Mouse (Mus musculus) neural tube, embryonic 10.5 days (tissue): ENCODE results near the gene Irf5.

Experiments used
- DNase-seq: peaks from one replicate; pipeline ENCODE4 v3.0.0-alpha.2; 2017; ENCODE audit warnings: low spot score; ENCODE audit errors: extremely low spot score

Irf5 gene

GRCm38 (mm10) chr6:29526281-29527251 lies at the start of gene Irf5:
Irf5 (plus strand) TSS chr6:29526625.
- DNase-seq: peak; percentile 67

- DNase-seq: no peak
Measured at GRCm38 (mm10) chr6:29482691-29483090, 43.7 kb upstream of the Irf5 start.

- DNase-seq: peak; percentile 94
Measured at GRCm38 (mm10) chr6:29484716-29485559, 41.5 kb upstream of the Irf5 start.

GRCm38 (mm10) chr6:29485951-29486350 lies 40.5 kb upstream of the Irf5 start:
- no peak for DNase-seq

- DNase-seq: no peak
Measured at GRCm38 (mm10) chr6:29494101-29494500, 32.3 kb upstream of the Irf5 start.

GRCm38 (mm10) chr6:29496270-29496669 lies 30.2 kb upstream of the Irf5 start:
- DNase-seq: no peak

GRCm38 (mm10) chr6:29497791-29498190 lies 28.6 kb upstream of the Irf5 start:
- DNase-seq: no peak

- no peak for DNase-seq
Measured at GRCm38 (mm10) chr6:29500177-29500576, 26.2 kb upstream of the Irf5 start.

GRCm38 (mm10) chr6:29500810-29501209 lies 25.6 kb upstream of the Irf5 start:
- DNase-seq: no peak

- no peak for DNase-seq
Measured at GRCm38 (mm10) chr6:29501599-29501998, 24.8 kb upstream of the Irf5 start.

GRCm38 (mm10) chr6:29505493-29505892 lies 20.9 kb upstream of the Irf5 start:
- DNase-seq: no peak

- no peak for DNase-seq
Measured at GRCm38 (mm10) chr6:29506834-29507233, 19.6 kb upstream of the Irf5 start.

- peak; percentile 54 for DNase-seq
Measured at GRCm38 (mm10) chr6:29507447-29508309, 18.7 kb upstream of the Irf5 start, which contains the start of gene Kcp. Kcp (minus strand) TSS chr6:29507952.

GRCm38 (mm10) chr6:29509086-29509485 lies 17.3 kb upstream of the Irf5 start:
- no peak for DNase-seq

- DNase-seq: peak; percentile 75
Measured at GRCm38 (mm10) chr6:29513284-29513683, 13.1 kb upstream of the Irf5 start.

- peak; percentile 74 for DNase-seq
Measured at GRCm38 (mm10) chr6:29517139-29517538, 9.3 kb upstream of the Irf5 start.

GRCm38 (mm10) chr6:29522626-29523300 lies 3.7 kb upstream of the Irf5 start:
- DNase-seq: no peak

GRCm38 (mm10) chr6:29523301-29524033 lies 3.0 kb upstream of the Irf5 start:
- DNase-seq: no peak

- no peak for DNase-seq
Measured at GRCm38 (mm10) chr6:29524034-29524489, 2.4 kb upstream of the Irf5 start.

- DNase-seq: no peak
Measured at GRCm38 (mm10) chr6:29525256-29525655, 1.2 kb upstream of the Irf5 start.
